Mouse (Mus musculus) gonadal fat pad, adult 2 months (tissue): Measurements from ENCODE around the gene Ruvbl1. TPM values are rescaled to one million over a fixed set of nuclear protein-coding genes. Genes with fewer than 3 reads are reported as not detected.

Experiments
- DNase-seq: peaks from one replicate; pipeline ENCODE4 v3.0.0-alpha.2; 2012; ENCODE audit warnings: low read depth
- polyA plus RNA-seq: library from polyadenylated mRNA; depleted of rRNA; stranded (reverse); fragments of >200 nt; gene quantifications from 2 replicates; pipeline ENCODE4 v1.2.3, GENCODE M21; 2012

Ruvbl1 gene
- polyA plus RNA-seq, 1 experiment, result 23.3 TPM

GRCm38 (mm10) chr6:88493712-88494111, 28.5 kb downstream of the Ruvbl1 start:
- DNase-seq, result no peak

- DNase-seq, result no peak
Measured at GRCm38 (mm10) chr6:88499481-88500404, 34.5 kb downstream of the Ruvbl1 start.

- no peak for DNase-seq
Measured at GRCm38 (mm10) chr6:88500405-88500767, 35.2 kb downstream of the Ruvbl1 start.

GRCm38 (mm10) chr6:88502030-88502970, 37.1 kb downstream of the Ruvbl1 start:
- DNase-seq, result no peak

- DNase-seq, result no peak
Measured at GRCm38 (mm10) chr6:88503044-88503443, 37.8 kb downstream of the Ruvbl1 start.

GRCm38 (mm10) chr6:88513984-88514383, 48.8 kb downstream of the Ruvbl1 start:
- DNase-seq, result no peak

- no peak for DNase-seq
Measured at GRCm38 (mm10) chr6:88514546-88514945, 49.3 kb downstream of the Ruvbl1 start.

- DNase-seq, result no peak
Measured at GRCm38 (mm10) chr6:88515971-88516370, 50.8 kb downstream of the Ruvbl1 start.

GRCm38 (mm10) chr6:88516667-88517066, 51.5 kb downstream of the Ruvbl1 start:
- no peak for DNase-seq

GRCm38 (mm10) chr6:88517701-88518403, 52.6 kb downstream of the Ruvbl1 start:
- DNase-seq, result no peak

GRCm38 (mm10) chr6:88518404-88519263, 53.4 kb downstream of the Ruvbl1 start, which contains the start of gene Sec61a1:
Gene Sec61a1 (minus strand): TSS chr6:88518905.
- DNase-seq, result peak; percentile 51

- DNase-seq, result no peak
Measured at GRCm38 (mm10) chr6:88521821-88522220, 56.6 kb downstream of the Ruvbl1 start.

- DNase-seq, result no peak
Measured at GRCm38 (mm10) chr6:88522606-88523005, 57.4 kb downstream of the Ruvbl1 start.

GRCm38 (mm10) chr6:88523043-88523442, 57.8 kb downstream of the Ruvbl1 start:
- no peak for DNase-seq

- no peak for DNase-seq
Measured at GRCm38 (mm10) chr6:88523451-88523850, 58.2 kb downstream of the Ruvbl1 start.

GRCm38 (mm10) chr6:88524056-88524455, 58.8 kb downstream of the Ruvbl1 start:
- DNase-seq, result no peak

- no peak for DNase-seq
Measured at GRCm38 (mm10) chr6:88530306-88530705, 65.1 kb downstream of the Ruvbl1 start.

- DNase-seq, result no peak
Measured at GRCm38 (mm10) chr6:88540093-88540755, 75.0 kb downstream of the Ruvbl1 start.

GRCm38 (mm10) chr6:88544241-88544640, 79.0 kb downstream of the Ruvbl1 start:
- DNase-seq, result no peak
